Mouse (Mus musculus) G1E (cell line): ENCODE data around the gene Pskh1. TPM values are rescaled to one million over a fixed set of nuclear protein-coding genes. Genes with fewer than 3 reads are reported as not detected.

ENCODE experiments used
- ATAC-seq: 2 replicates; pipeline ENCODE4 v1.8.0; 2016; ENCODE audit warnings: mild to moderate bottlenecking; ENCODE audit not compliant: insufficient number of reproducible peaks, poor library complexity, low FRiP score, severe bottlenecking; ENCODE audit errors: extremely low read depth
- DNase-seq: peaks from one replicate; pipeline ENCODE4 v3.0.0; 2012; ENCODE audit warnings: low spot score
- H3K27me3 ChIP-seq: 2 replicates; pipeline ENCODE4 v1.6.1; 2012; ENCODE audit warnings: mild to moderate bottlenecking, low read length, inconsistent platforms; ENCODE audit not compliant: insufficient read depth
- H3K36me3 ChIP-seq: replicated peaks from 2 replicates; pipeline ENCODE3; 2012; ENCODE audit warnings: mild to moderate bottlenecking, inconsistent platforms
- H3K4me1 ChIP-seq: 2 replicates; pipeline ENCODE4 v1.6.1; 2012; ENCODE audit warnings: low read depth, low read length, inconsistent platforms, mixed read lengths; ENCODE audit not compliant: insufficient read depth
- H3K4me3 ChIP-seq: 2 replicates; pipeline ENCODE4 v1.5.1; 2012; ENCODE audit warnings: low read depth, mild to moderate bottlenecking, inconsistent platforms, low read length, moderate library complexity, mixed read lengths
- H3K9me3 ChIP-seq: replicated peaks from 2 replicates; pipeline ENCODE4 v1.6.1; 2012; ENCODE audit warnings: inconsistent platforms
- CTCF ChIP-seq: IDR thresholded peaks from 2 replicates; pipeline ENCODE4 v1.5.1; 2012; ENCODE audit warnings: low read depth, low read length, inconsistent platforms, mixed read lengths
- GATA1 ChIP-seq: IDR thresholded peaks from 2 replicates; pipeline ENCODE4 v1.6.1; 2012; ENCODE audit warnings: borderline replicate concordance, low read length, inconsistent platforms, mixed read lengths
- GATA2 ChIP-seq: IDR thresholded peaks from 2 replicates; pipeline ENCODE4 v1.6.1; 2012; ENCODE audit warnings: low read depth, low read length, inconsistent platforms, borderline replicate concordance
- POLR2AphosphoS5 ChIP-seq: IDR thresholded peaks from 2 replicates; pipeline ENCODE4 v1.6.1; 2012; ENCODE audit warnings: low read depth, low read length, inconsistent platforms; ENCODE audit not compliant: insufficient replicate concordance
- TAL1 ChIP-seq: conservative IDR thresholded peaks from 2 replicates; pipeline ENCODE4 v1.6.1; 2012; ENCODE audit warnings: low read depth, low read length, inconsistent platforms, mixed read lengths
- polyA plus RNA-seq: library from polyadenylated mRNA; stranded (reverse); fragments of >175 nt; gene quantifications from 2 replicates; pipeline ENCODE4 v1.2.3, GENCODE M21; 2012
- total RNA-seq, 2 experiments: library from RNA; stranded (forward) in 1 of 2; stranded (reverse) in 1 of 2; fragments of 200-1000 nt in 1 of 2; fragments of >200 nt in 1 of 2; fragmentation: Nextera tagmentation in 1 of 2; gene quantifications; 2 replicates each; pipeline ENCODE4 v1.2.3; 2014 to 2017

The Pskh1 gene
- total and polyA plus RNA-seq, 3 experiments = 19.5 to 26.1 (median 21.3) TPM

- peaks cover 9% of the 10 kb centered on the region; the same call in 1 of the 2 replicates for H3K27me3 ChIP-seq
- H3K36me3 ChIP-seq = no peaks in the 10 kb centered on the region
- no peak for DNase-seq
- no peaks in the 10 kb centered on the region for H3K9me3 ChIP-seq
- no peak for ATAC-seq
- peaks cover 11% of the 10 kb centered on the region for H3K4me1 ChIP-seq
- TF ChIP-seq CTCF (no peak), POLR2AphosphoS5 (no peak), TAL1 (no peak), GATA1 (no peak), GATA2 (no peak)
- H3K4me3 ChIP-seq = no peak overlapping the region
Observed at GRCm38 (mm10) chr8:105971019-105971720, 70.9 kb downstream of the Pskh1 start.

GRCm38 (mm10) chr8:105975363-105975762 is 75.1 kb downstream of the Pskh1 start:
- Histone ChIP-seq H3K9me3 (no peaks in the 10 kb centered on the region; the same call in 1 of the 2 replicates), H3K36me3 (no peaks in the 10 kb centered on the region), H3K27me3 (peaks cover 19% of the 10 kb centered on the region), H3K4me3 (no peak overlapping the region), H3K4me1 (peaks cover 4% of the 10 kb centered on the region)
- TF ChIP-seq CTCF (no peak), GATA1 (no peak), POLR2AphosphoS5 (no peak), TAL1 (no peak), GATA2 (no peak)
- ATAC-seq (no peak), DNase-seq (no peak)

- TF ChIP-seq GATA2 (no peak), GATA1 (no peak), CTCF (no peak), POLR2AphosphoS5 (no peak), TAL1 (no peak)
- Histone ChIP-seq H3K36me3 (no peaks in the 10 kb centered on the region), H3K4me3 (no peak within 1 kb of the TSS), H3K27me3 (peaks cover 29% of the 10 kb centered on the region), H3K4me1 (peaks cover 9% of the 10 kb centered on the region), H3K9me3 (no peaks in the 10 kb centered on the region; the same call in 1 of the 2 replicates)
- DNase-seq (no peak), ATAC-seq (no peak)
Observed at GRCm38 (mm10) chr8:105979325-105979724, 79.1 kb downstream of the Pskh1 start, which contains the start of gene Dpep3. Gene Dpep3, minus strand, starts transcription at chr8:105979429.

GRCm38 (mm10) chr8:105981146-105981545 is 80.9 kb downstream of the Pskh1 start:
- Histone ChIP-seq H3K4me3 (no peak overlapping the region), H3K9me3 (no peaks in the 10 kb centered on the region; the same call in 1 of the 2 replicates)
- ATAC-seq = no peak

More at GRCm38 (mm10) chr8:105981146-105981545, 80.9 kb downstream of the Pskh1 start:
- TF ChIP-seq CTCF (no peak), TAL1 (no peak), POLR2AphosphoS5 (no peak), GATA1 (no peak), GATA2 (no peak)
- Histone ChIP-seq H3K27me3 (peaks cover 40% of the 10 kb centered on the region), H3K36me3 (no peaks in the 10 kb centered on the region), H3K4me1 (peaks cover 9% of the 10 kb centered on the region)
- no peak for DNase-seq

Other genes with a start within 250 kb of the Pskh1 start
Only the 20 nearest of the 24 such genes appear.
- gene Pard6a, start 199.3 kb upstream of the Pskh1 start, total RNA-seq (2014; fragmentation: Nextera tagmentation) = 3.6 and 6.2 TPM in 2 replicates
- gene Pard6a, start 199.3 kb upstream of the Pskh1 start, total RNA-seq (2017) = 18.5 and 19.6 TPM in 2 replicates
- 6.2 and 6.6 TPM in 2 replicates for gene Pard6a, start 199.3 kb upstream of the Pskh1 start, polyA plus RNA-seq
- gene 4933405L10Rik, start 192.8 kb upstream of the Pskh1 start, total RNA-seq (2014; fragmentation: Nextera tagmentation) = not detected in 2 replicates
- not detected in 2 replicates for gene 4933405L10Rik, start 192.8 kb upstream of the Pskh1 start, total RNA-seq (2017)
- 0.05 and 0.13 TPM in 2 replicates for gene 4933405L10Rik, start 192.8 kb upstream of the Pskh1 start, polyA plus RNA-seq
- gene Enkd1, start 192.2 kb upstream of the Pskh1 start, total RNA-seq (2014; fragmentation: Nextera tagmentation) = 9.5 and 16.8 TPM in 2 replicates
- gene Enkd1, start 192.2 kb upstream of the Pskh1 start, total RNA-seq (2017) = 10.5 and 13.6 TPM in 2 replicates
- 52.5 and 62.1 TPM in 2 replicates for gene Enkd1, start 192.2 kb upstream of the Pskh1 start, polyA plus RNA-seq
- 0.92 and 4.4 TPM in 2 replicates for gene Gfod2, start 141.8 kb upstream of the Pskh1 start, total RNA-seq (2014; fragmentation: Nextera tagmentation)
- gene Gfod2, start 141.8 kb upstream of the Pskh1 start, total RNA-seq (2017) = 1.8 and 4.9 TPM in 2 replicates
- gene Gfod2, start 141.8 kb upstream of the Pskh1 start, polyA plus RNA-seq = 2.6 and 3.0 TPM in 2 replicates
- gene Ranbp10, start 73.1 kb upstream of the Pskh1 start, total RNA-seq (2014; fragmentation: Nextera tagmentation) = 35.6 and 114 TPM in 2 replicates
- 12.5 and 14.3 TPM in 2 replicates for gene Ranbp10, start 73.1 kb upstream of the Pskh1 start, total RNA-seq (2017)
- 22.1 and 29.3 TPM in 2 replicates for gene Ranbp10, start 73.1 kb upstream of the Pskh1 start, polyA plus RNA-seq
- gene Tsnaxip1, start 72.7 kb upstream of the Pskh1 start, total RNA-seq (2014; fragmentation: Nextera tagmentation) = not detected in 2 replicates
- 0.06 and 0.16 TPM in 2 replicates for gene Tsnaxip1, start 72.7 kb upstream of the Pskh1 start, total RNA-seq (2017)
- gene Tsnaxip1, start 72.7 kb upstream of the Pskh1 start, polyA plus RNA-seq = not detected in 2 replicates
- 25.2 and 31.4 TPM in 2 replicates for gene Cenpt, start 47.2 kb upstream of the Pskh1 start, total RNA-seq (2014; fragmentation: Nextera tagmentation)
- 14.4 and 14.6 TPM in 2 replicates for gene Cenpt, start 47.2 kb upstream of the Pskh1 start, total RNA-seq (2017)
- gene Cenpt, start 47.2 kb upstream of the Pskh1 start, polyA plus RNA-seq = 12.7 and 12.9 TPM in 2 replicates
- gene Thap11, start 45.3 kb upstream of the Pskh1 start, total RNA-seq (2014; fragmentation: Nextera tagmentation) = 18.1 and 22.5 TPM in 2 replicates
- 35.8 and 42.5 TPM in 2 replicates for gene Thap11, start 45.3 kb upstream of the Pskh1 start, total RNA-seq (2017)
- gene Thap11, start 45.3 kb upstream of the Pskh1 start, polyA plus RNA-seq = 31.7 and 34.2 TPM in 2 replicates
- 378 and 465 TPM in 2 replicates for gene Nutf2, start 39.9 kb upstream of the Pskh1 start, total RNA-seq (2014; fragmentation: Nextera tagmentation)
- gene Nutf2, start 39.9 kb upstream of the Pskh1 start, total RNA-seq (2017) = 87.1 and 116 TPM in 2 replicates
- gene Nutf2, start 39.9 kb upstream of the Pskh1 start, polyA plus RNA-seq = 284 and 322 TPM in 2 replicates
- 32.7 and 53.4 TPM in 2 replicates for gene Edc4, start 19.6 kb upstream of the Pskh1 start, total RNA-seq (2014; fragmentation: Nextera tagmentation)
- gene Edc4, start 19.6 kb upstream of the Pskh1 start, total RNA-seq (2017) = 39.7 and 43.0 TPM in 2 replicates
- gene Edc4, start 19.6 kb upstream of the Pskh1 start, polyA plus RNA-seq = 27.4 and 29.7 TPM in 2 replicates
- gene Nrn1l, start 6.9 kb upstream of the Pskh1 start, total RNA-seq (2014; fragmentation: Nextera tagmentation) = not detected in 2 replicates
- gene Nrn1l, start 6.9 kb upstream of the Pskh1 start, total RNA-seq (2017) = 0.38 TPM in 1 of 2 replicates, not detected in the other
- 1.5 and 1.8 TPM in 2 replicates for gene Nrn1l, start 6.9 kb upstream of the Pskh1 start, polyA plus RNA-seq
- not detected in 2 replicates for gene Ctrl, start 33.4 kb downstream of the Pskh1 start, total RNA-seq (2014; fragmentation: Nextera tagmentation)
- 0.38 and 1.1 TPM in 2 replicates for gene Ctrl, start 33.4 kb downstream of the Pskh1 start, total RNA-seq (2017)
- gene Ctrl, start 33.4 kb downstream of the Pskh1 start, polyA plus RNA-seq = 0.14 TPM in 1 of 2 replicates, not detected in the other
- 14.4 and 16.3 TPM in 2 replicates for gene Psmb10, start 38.0 kb downstream of the Pskh1 start, total RNA-seq (2014; fragmentation: Nextera tagmentation)
- 15.3 and 19.7 TPM in 2 replicates for gene Psmb10, start 38.0 kb downstream of the Pskh1 start, total RNA-seq (2017)
- gene Psmb10, start 38.0 kb downstream of the Pskh1 start, polyA plus RNA-seq = 125 and 148 TPM in 2 replicates
- 0.92 TPM in 1 of 2 replicates, not detected in the other for gene Lcat, start 42.9 kb downstream of the Pskh1 start, total RNA-seq (2014; fragmentation: Nextera tagmentation)
- 0.17 and 0.22 TPM in 2 replicates for gene Lcat, start 42.9 kb downstream of the Pskh1 start, total RNA-seq (2017)
- gene Lcat, start 42.9 kb downstream of the Pskh1 start, polyA plus RNA-seq = 0.29 and 0.40 TPM in 2 replicates
- 3.7 and 4.4 TPM in 2 replicates for gene Slc12a4, start 65.7 kb downstream of the Pskh1 start, total RNA-seq (2014; fragmentation: Nextera tagmentation)
- 6.6 and 7.2 TPM in 2 replicates for gene Slc12a4, start 65.7 kb downstream of the Pskh1 start, total RNA-seq (2017)
- gene Slc12a4, start 65.7 kb downstream of the Pskh1 start, polyA plus RNA-seq = 7.4 and 8.7 TPM in 2 replicates
- gene Dpep3, start 79.0 kb downstream of the Pskh1 start, total RNA-seq (2014; fragmentation: Nextera tagmentation) = not detected in 2 replicates
- 0.05 TPM in 1 of 2 replicates, not detected in the other for gene Dpep3, start 79.0 kb downstream of the Pskh1 start, total RNA-seq (2017)
- not detected in 2 replicates for gene Dpep3, start 79.0 kb downstream of the Pskh1 start, polyA plus RNA-seq
- 20.9 and 21.7 TPM in 2 replicates for gene Dus2, start 90.9 kb downstream of the Pskh1 start, total RNA-seq (2014; fragmentation: Nextera tagmentation)
- 14.2 and 18.3 TPM in 2 replicates for gene Dus2, start 90.9 kb downstream of the Pskh1 start, total RNA-seq (2017)
- 3.6 and 3.9 TPM in 2 replicates for gene Dus2, start 90.9 kb downstream of the Pskh1 start, polyA plus RNA-seq
- gene Dpep2nb, start 105.5 kb downstream of the Pskh1 start, total RNA-seq (2014; fragmentation: Nextera tagmentation) = not detected in 2 replicates
- gene Dpep2nb, start 105.5 kb downstream of the Pskh1 start, total RNA-seq (2017) = 0.16 TPM in 1 of 2 replicates, not detected in the other
- gene Dpep2nb, start 105.5 kb downstream of the Pskh1 start, polyA plus RNA-seq = not detected in 2 replicates
- 9.9 TPM in 2 replicates for gene Ddx28, start 111.4 kb downstream of the Pskh1 start, total RNA-seq (2014; fragmentation: Nextera tagmentation)
- 18.6 and 19.4 TPM in 2 replicates for gene Ddx28, start 111.4 kb downstream of the Pskh1 start, total RNA-seq (2017)
- 22.6 and 26.0 TPM in 2 replicates for gene Ddx28, start 111.4 kb downstream of the Pskh1 start, polyA plus RNA-seq
- 189 and 192 TPM in 2 replicates for gene Nfatc3, start 158.4 kb downstream of the Pskh1 start, total RNA-seq (2014; fragmentation: Nextera tagmentation)
- 29.6 and 31.0 TPM in 2 replicates for gene Nfatc3, start 158.4 kb downstream of the Pskh1 start, total RNA-seq (2017)
- gene Nfatc3, start 158.4 kb downstream of the Pskh1 start, polyA plus RNA-seq = 13.0 and 15.0 TPM in 2 replicates